Mouse (Mus musculus): ENCODE measurements around the gene Yars. TPM values are rescaled to one million over a fixed set of nuclear protein-coding genes. Genes with fewer than 3 reads are reported as not detected.

The Yars gene
- total and polyA plus RNA-seq, 3 experiments, result 89.5 to 539 (median 179) TPM

DNA sequence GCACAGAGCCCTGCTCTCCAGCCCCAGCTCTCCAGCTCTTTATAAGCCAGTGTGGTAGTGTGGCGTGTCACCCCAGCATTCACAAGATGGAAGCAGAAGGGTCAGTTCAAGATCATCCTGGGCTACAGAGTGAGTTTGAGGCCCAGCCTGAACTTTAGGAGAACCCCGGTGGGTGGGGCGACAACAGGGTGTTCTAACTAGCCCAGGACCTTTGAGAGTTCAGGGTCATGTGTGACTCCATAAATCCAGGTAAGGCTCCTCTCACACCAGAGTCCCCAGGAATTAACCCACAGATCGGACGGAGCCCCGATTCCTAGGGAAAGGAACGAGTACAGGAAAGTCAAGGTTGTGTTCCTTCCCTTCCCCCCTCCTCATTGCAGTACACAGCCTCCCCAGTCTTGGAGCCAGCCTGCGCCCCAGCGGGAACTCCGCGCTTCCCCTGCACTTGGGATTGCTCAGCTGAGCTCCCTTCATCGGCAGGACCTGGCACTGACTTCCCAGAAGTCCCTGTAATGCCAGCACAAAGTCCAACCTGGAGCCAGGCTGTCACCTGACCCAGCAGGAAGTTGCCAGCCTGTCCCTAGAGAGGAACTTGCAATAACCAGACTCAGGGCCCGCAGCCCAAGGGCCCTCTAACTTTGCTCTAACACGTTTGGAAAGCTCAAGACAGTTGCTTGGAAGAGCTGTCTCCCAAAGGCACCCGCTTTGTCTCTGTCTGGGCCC, 61.4 kb downstream of the Yars start:
- peaks cover 0 to 5% of the 10 kb centered on the region in 2 experiments; a peak in 1 of 4 replicates for H3K36me3 ChIP-seq (ENCODE audit: control insufficient read depth in 1 of 2, insufficient read depth in 2 of 2, low read length in 2 of 2)
- peaks cover 11 to 37% of the 10 kb centered on the region in 2 experiments for H3K4me1 ChIP-seq (ENCODE audit: control insufficient read depth in 1 of 2, insufficient read depth in 2 of 2, low read length in 2 of 2)
- H3K4me3 ChIP-seq (ENCODE audit: control insufficient read depth in 1 of 2, insufficient read depth in 1 of 2, low read depth in 2 of 2, low read length in 2 of 2), result peak overlapping the region; percentile 28 to 54; a peak in 2 of 4 replicates
- no peaks in the 10 kb centered on the region for H3K9me3 ChIP-seq (replicated peaks; ENCODE audit: insufficient read depth, low read length)
- peak; percentile 43 for DNase-seq (ENCODE audit: low read depth, low spot score)
- H3K79me2 ChIP-seq (ENCODE audit: control insufficient read depth, insufficient read depth, low read length, poor library complexity), result no peaks in the 10 kb centered on the region
- peak overlapping the region; percentile 8; the same call in 1 of the 2 replicates for H3K27ac ChIP-seq (ENCODE audit: control insufficient read depth, low read depth, low read length)
- TF ChIP-seq EP300 (IDR thresholded peaks at IDR 0.05; ENCODE audit: low read depth in 1 of 2, low read length in 2 of 2) (0 out of 4 replicates have a peak, but pooled peaks of 1 of the 2 experiments have one; percentile 8), POLR2A (IDR thresholded peaks at IDR 0.05; ENCODE audit: control insufficient read depth in 1 of 2, insufficient read depth in 1 of 2, low read depth in 1 of 2, low read length in 2 of 2, poor library complexity in 1 of 2) (no peak), ELF1 (IDR thresholded peaks at IDR 0.05; ENCODE audit: low read depth, low read length) (0 out of 2 replicates have a peak, but pooled peaks have one; percentile 14), MEF2A (IDR thresholded peaks at IDR 0.05; ENCODE audit: extremely low read depth, insufficient replicate concordance, low read depth, low read length, poor library complexity, severe bottlenecking) (no peak), USF1 (IDR thresholded peaks at IDR 0.05; ENCODE audit: low read depth, low read length) (peak; percentile 75), KAT2A (conservative IDR thresholded peaks at IDR 0.05; ENCODE audit: low read depth, low read length) (no peak)
- H3K9ac ChIP-seq (ENCODE audit: control insufficient read depth, low read depth, low read length, poor library complexity, severe bottlenecking), result peak overlapping the region; percentile 42
- no peaks in the 10 kb centered on the region for H3K27me3 ChIP-seq (ENCODE audit: control insufficient read depth in 1 of 2, insufficient read depth in 2 of 2, low read length in 2 of 2)

DNA sequence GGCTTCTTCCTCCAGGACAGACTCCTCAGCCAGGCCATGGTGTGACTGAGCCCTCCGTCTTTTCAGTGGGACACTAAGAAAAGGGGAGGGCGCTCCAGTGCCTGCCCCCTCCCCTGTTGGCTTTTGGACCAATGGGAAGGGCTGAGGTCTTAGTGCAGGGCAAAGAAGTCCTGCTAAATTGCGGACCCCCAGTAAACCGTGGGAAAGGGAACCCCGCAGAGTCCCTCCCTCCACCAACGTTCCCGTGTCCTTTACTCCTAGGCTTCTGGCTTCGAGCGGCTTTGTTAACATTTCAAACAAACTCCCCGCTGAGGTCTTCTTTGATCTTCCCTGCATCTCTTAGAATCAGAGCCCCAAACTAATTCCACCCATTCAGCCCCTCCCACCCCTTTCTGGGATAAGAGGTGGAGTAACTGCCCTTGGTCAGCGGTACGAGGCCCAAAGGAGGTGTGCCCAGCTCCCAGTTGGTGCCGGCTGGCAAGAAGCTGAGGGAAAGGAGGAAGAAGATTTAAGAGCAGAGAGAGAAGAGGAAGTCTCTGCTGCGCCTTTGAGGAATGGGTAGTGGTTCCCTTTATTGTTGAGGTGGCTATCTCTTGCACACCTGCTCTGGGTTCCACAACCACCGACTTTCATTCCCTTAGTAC, 62.0 kb downstream of the Yars start:
- peak overlapping the region; percentile 28 to 54 for H3K4me3 ChIP-seq (ENCODE audit: control insufficient read depth in 1 of 2, insufficient read depth in 1 of 2, low read depth in 2 of 2, low read length in 2 of 2)
- TF ChIP-seq ETS1 (IDR thresholded peaks at IDR 0.05; ENCODE audit: low read depth, low read length), result peak; percentile 36; the same call in 1 of the 2 replicates
- TF ChIP-seq NELFE (IDR thresholded peaks at IDR 0.05; ENCODE audit: low read depth, low read length), result no peak; the same call in 1 of the 2 replicates
- no peak for TF ChIP-seq MAZ (IDR thresholded peaks at IDR 0.05; ENCODE audit: low read depth, low read length)
- TF ChIP-seq SMC3 (IDR thresholded peaks at IDR 0.05; ENCODE audit: low read depth, low read length), result no peak
- TF ChIP-seq UBTF (IDR thresholded peaks at IDR 0.05; ENCODE audit: borderline replicate concordance, insufficient read depth, low read depth, low read length), result no peak
- no peak for TF ChIP-seq GABPA (IDR thresholded peaks at IDR 0.05; ENCODE audit: low read depth, low read length)
- TF ChIP-seq E2F4 (IDR thresholded peaks at IDR 0.05; ENCODE audit: borderline replicate concordance, low read depth, low read length), result no peak
- no peak for TF ChIP-seq JUND (IDR thresholded peaks at IDR 0.05; ENCODE audit: low read depth, low read length)
- peak; percentile 68 for TF ChIP-seq TAL1 (IDR thresholded peaks at IDR 0.05; ENCODE audit: low read length)
- TF ChIP-seq ZKSCAN1 (IDR thresholded peaks at IDR 0.05; ENCODE audit: low read depth, low read length), result no peak
- no peak for TF ChIP-seq KAT2A (conservative IDR thresholded peaks at IDR 0.05; ENCODE audit: low read depth, low read length)
- no peak for TF ChIP-seq MEF2A (IDR thresholded peaks at IDR 0.05; ENCODE audit: extremely low read depth, insufficient replicate concordance, low read depth, low read length, poor library complexity, severe bottlenecking)
- TF ChIP-seq CHD2 (IDR thresholded peaks at IDR 0.05; ENCODE audit: low read length), result no peak
- no peak for TF ChIP-seq TBP (IDR thresholded peaks at IDR 0.05; ENCODE audit: low read depth, low read length)
- TF ChIP-seq CHD1 (IDR thresholded peaks at IDR 0.05; ENCODE audit: low read depth, low read length), result no peak
- TF ChIP-seq MAX (IDR thresholded peaks at IDR 0.05; ENCODE audit: low read length), result no peak
- no peak for TF ChIP-seq POLR2AphosphoS5 (IDR thresholded peaks at IDR 0.05; ENCODE audit: borderline replicate concordance, low read depth, low read length)
- TF ChIP-seq USF1 (IDR thresholded peaks at IDR 0.05; ENCODE audit: low read depth, low read length), result no peak
- no peak for TF ChIP-seq MAFK (IDR thresholded peaks at IDR 0.05; ENCODE audit: borderline replicate concordance, low read depth, low read length)
- TF ChIP-seq MXI1 (IDR thresholded peaks at IDR 0.05; ENCODE audit: low read depth, low read length), result peak; percentile 26; the same call in 1 of the 2 replicates
- no peak for TF ChIP-seq MYB (IDR thresholded peaks at IDR 0.05; ENCODE audit: low read depth, low read length)
- TF ChIP-seq RAD21 (IDR thresholded peaks at IDR 0.05; ENCODE audit: low read depth, low read length), result no peak
- peak; percentile 70 for TF ChIP-seq RCOR1 (IDR thresholded peaks at IDR 0.05; ENCODE audit: low read depth, low read length)
- TF ChIP-seq ELF1 (IDR thresholded peaks at IDR 0.05; ENCODE audit: low read depth, low read length), result peak; percentile 50; the same call in 1 of the 2 replicates
- TF ChIP-seq BHLHE40 (IDR thresholded peaks at IDR 0.05; ENCODE audit: borderline replicate concordance, low read depth, low read length), result 0 out of 2 replicates have a peak, but pooled peaks have one; percentile 29
- no peak for TF ChIP-seq POLR2AphosphoS2 (IDR thresholded peaks at IDR 0.05; ENCODE audit: low read length)

More for the DNA sequence above, 62.0 kb downstream of the Yars start:
- Histone ChIP-seq H3K4me1 (ENCODE audit: control insufficient read depth in 1 of 2, insufficient read depth in 2 of 2, low read length in 2 of 2) (peaks cover 15 to 44% of the 10 kb centered on the region in 2 experiments), H3K36me3 (ENCODE audit: control insufficient read depth in 1 of 2, insufficient read depth in 2 of 2, low read length in 2 of 2) (peaks cover 0 to 10% of the 10 kb centered on the region in 2 experiments; a peak in 2 of 4 replicates), H3K27ac (ENCODE audit: control insufficient read depth, low read depth, low read length) (peak overlapping the region; percentile 8; the same call in 1 of the 2 replicates), H3K79me2 (ENCODE audit: control insufficient read depth, insufficient read depth, low read length, poor library complexity) (no peaks in the 10 kb centered on the region), H3K9ac (ENCODE audit: control insufficient read depth, low read depth, low read length, poor library complexity, severe bottlenecking) (peak overlapping the region; percentile 42), H3K9me3 (replicated peaks; ENCODE audit: insufficient read depth, low read length) (no peaks in the 10 kb centered on the region), H3K27me3 (ENCODE audit: control insufficient read depth in 1 of 2, insufficient read depth in 2 of 2, low read length in 2 of 2) (no peaks in the 10 kb centered on the region)
- DNase-seq (ENCODE audit: low read depth, low spot score), result peak; percentile 80

Measured in MEL (cell line).